Mouse (Mus musculus): Measurements from ENCODE around the gene Zfp518a. TPM values are rescaled to one million over a fixed set of nuclear protein-coding genes. Genes with fewer than 3 reads are reported as not detected.

The Zfp518a gene
- 70.3 TPM for polyA plus RNA-seq (2014; fragmentation: Illumina TruSeq; extraction: RNeasy Lipid Tissue Mini Kit (QIAGEN cat#74804); ENCODE audit: low read depth, low replicate concordance)

GRCm38 (mm10) chr19:40894519-40895392 is at the start of gene Zfp518a:
Zfp518a (plus strand) TSS chr19:40894705.

Other genes starting within 250 kb of the Zfp518a start
- not detected for gene Cc2d2b, start 146.0 kb upstream of the Zfp518a start, polyA plus RNA-seq (2014; fragmentation: Illumina TruSeq; extraction: RNeasy Lipid Tissue Mini Kit (QIAGEN cat#74804); ENCODE audit: low read depth, low replicate concordance)
- gene Ccnj, start 63.4 kb upstream of the Zfp518a start, polyA plus RNA-seq (2014; fragmentation: Illumina TruSeq; extraction: RNeasy Lipid Tissue Mini Kit (QIAGEN cat#74804); ENCODE audit: low read depth, low replicate concordance): 6.9 TPM
- 88.1 TPM for gene Blnk, start 99.8 kb downstream of the Zfp518a start, polyA plus RNA-seq (2014; fragmentation: Illumina TruSeq; extraction: RNeasy Lipid Tissue Mini Kit (QIAGEN cat#74804); ENCODE audit: low read depth, low replicate concordance)
- gene Dntt, start 134.6 kb downstream of the Zfp518a start, polyA plus RNA-seq (2014; fragmentation: Illumina TruSeq; extraction: RNeasy Lipid Tissue Mini Kit (QIAGEN cat#74804); ENCODE audit: low read depth, low replicate concordance): not detected
- not detected for gene Opalin, start 182.4 kb downstream of the Zfp518a start, polyA plus RNA-seq (2014; fragmentation: Illumina TruSeq; extraction: RNeasy Lipid Tissue Mini Kit (QIAGEN cat#74804); ENCODE audit: low read depth, low replicate concordance)